Mouse (Mus musculus) WW6 (cell line): ENCODE measurements around the gene Castor1.
A peak's percentile ranks its signal among the peaks of the same experiment; 100 is the strongest.
"Not testable (repeated sequence)": the region's sequence is repeated elsewhere in the genome, so short reads cannot be mapped to it uniquely, and the experiment has no call there.

Experiments used
- DNase-seq: peaks from one replicate; pipeline ENCODE4 v3.0.0-alpha.2; 2013; ENCODE audit warnings: low read depth, low spot score

The Castor1 gene

DNA sequence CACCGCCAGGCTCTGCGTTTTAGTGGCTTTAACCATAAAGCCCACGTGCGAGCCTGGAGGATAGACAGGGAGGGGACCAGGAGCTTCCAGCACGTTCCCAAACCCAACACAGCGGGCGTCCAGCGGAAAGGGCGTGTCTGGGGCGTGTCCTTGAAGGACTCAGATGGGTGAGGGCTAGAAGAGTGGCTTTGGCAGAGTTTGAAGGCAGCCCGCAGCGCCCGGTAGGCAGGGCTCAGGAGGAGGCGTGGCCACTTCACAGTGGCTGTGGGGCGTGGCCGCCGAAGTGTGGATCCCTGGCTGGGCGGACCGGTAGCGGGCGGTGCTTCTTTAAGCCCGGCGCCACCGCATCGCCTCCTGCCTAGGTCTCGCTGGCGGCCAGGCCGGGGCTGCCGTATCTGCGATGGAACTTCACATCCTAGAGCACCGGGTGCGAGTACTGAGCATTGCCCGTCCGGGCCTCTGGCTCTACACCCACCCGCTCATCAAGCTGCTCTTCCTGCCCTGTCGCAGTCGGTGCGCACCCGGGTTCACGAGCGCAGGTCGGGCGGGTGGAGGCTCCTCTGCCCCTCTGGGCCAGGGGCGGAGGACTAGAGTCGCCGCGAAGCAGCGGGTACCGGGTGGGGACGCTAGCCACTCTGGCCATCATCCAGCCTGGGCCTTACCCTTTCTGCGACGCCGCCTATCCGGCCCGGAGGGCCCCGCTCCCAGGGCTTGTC, at the start of gene Castor1:
TSS of gene Castor1 (plus strand) at position 312 of the 716 bp plus-strand sequence.
- DNase-seq = peak; percentile 97

DNA sequence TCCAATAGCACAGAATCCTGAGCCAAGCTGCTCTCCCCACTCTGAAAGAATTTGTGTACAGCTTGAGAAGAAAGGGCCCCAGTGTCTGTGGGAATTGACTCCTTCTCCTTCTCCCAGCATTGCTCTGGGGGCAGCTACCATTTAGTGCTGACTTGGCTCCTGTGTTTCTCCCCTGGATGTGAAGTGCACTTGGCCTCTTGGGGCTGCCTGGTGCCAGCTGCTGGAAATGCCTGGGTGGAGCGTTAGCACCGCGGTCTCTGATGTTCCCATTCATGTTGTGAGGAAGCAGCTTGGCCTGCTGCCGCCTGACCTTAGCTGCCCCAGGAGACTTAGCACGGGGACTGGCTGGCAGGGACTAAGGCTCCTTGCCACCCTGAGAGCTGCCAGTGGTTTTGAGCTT, 43.4 kb upstream of the Castor1 start:
- no peak for DNase-seq

DNA sequence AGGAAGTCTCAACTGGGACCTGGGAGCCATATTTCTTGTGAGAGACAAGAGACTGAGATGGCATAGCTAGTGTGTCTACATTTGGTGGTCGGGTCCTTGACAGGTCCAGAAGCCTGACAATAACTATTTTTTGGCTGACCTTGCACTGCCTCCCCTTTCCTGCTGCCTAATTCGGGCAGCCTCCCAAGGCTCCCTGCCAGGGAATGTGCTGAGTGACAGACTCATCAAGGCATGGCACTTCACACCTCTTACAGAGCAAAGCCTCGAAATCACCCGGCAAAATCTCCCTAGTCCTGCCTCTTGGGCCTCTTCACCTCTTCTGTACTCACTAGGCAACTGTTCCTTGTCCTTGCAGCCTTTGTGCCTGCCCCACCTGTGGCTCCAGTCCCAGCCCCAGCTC, 40.3 kb upstream of the Castor1 start:
- no peak for DNase-seq

DNA sequence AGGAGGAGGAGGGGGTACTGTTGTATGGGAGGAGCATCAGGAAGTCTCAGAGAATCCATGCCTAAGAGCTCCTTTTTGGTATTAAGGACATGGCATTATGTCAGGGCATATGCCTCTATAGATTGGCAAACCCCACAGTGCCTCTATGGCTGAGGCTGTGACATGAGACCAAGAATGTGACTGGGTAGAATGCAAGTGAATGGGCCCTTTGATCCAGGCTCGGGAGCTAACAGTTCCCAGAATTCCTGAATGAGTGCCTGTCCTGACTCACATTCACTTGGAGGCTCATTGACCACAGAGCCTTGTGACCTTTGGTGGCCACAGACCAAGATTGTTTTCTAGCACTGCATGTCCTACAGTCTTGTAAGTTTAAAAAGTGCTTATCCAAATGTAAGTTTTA, 36.0 kb upstream of the Castor1 start:
- DNase-seq = no peak

DNA sequence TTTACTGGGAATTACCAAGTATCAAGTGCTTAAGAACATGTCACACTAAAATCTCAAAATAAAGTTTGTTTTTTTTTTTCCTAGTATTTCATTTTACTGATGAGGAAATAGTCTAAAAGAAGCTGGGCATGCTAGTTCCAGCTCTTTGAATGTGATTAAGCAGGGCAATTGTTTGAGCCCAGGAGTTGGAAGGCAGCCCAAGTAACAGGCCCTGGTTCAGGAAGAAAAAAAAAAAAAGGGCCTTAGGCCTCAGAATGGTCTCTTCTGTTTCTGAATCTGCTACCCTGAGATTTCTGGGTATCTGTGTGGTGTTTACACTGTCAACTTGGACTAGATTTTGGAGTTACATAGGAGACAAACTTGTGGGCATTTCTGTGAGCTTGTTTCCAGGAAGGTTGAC, 34.5 kb upstream of the Castor1 start:
- no peak for DNase-seq

DNA sequence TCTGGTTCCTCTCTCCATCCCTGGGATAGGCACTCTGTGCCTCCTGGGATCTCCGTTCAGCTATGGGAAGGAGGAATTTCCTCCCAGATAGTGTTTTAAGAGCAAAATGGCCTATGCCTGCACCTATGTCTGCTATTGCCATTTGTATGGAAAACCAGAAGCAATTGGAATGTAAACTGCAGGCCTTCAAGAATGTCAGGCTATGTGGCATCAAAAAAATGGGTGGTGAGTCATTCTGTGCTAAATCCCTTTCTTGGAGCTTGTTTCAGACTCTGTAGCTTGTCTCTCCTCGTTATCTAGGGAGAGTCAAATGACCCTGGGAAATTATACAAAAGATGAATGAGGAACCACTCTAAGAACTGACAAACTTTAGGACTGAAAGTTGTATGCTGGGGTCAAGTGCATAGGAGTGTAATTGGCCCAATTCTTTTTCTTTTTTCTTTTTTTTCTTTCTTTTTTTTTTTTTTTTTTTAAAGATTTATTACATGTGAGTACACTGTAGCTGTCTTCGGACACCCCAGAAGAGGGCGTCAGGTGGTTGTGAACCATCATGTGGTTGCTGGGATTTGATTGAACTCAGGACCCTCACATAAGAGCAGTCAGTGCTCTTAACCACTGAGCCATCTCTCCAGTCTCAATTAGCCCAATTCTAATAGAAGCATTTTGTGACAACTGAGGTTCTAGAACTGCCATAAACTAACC, 33.6 kb upstream of the Castor1 start:
- no peak for DNase-seq

DNA sequence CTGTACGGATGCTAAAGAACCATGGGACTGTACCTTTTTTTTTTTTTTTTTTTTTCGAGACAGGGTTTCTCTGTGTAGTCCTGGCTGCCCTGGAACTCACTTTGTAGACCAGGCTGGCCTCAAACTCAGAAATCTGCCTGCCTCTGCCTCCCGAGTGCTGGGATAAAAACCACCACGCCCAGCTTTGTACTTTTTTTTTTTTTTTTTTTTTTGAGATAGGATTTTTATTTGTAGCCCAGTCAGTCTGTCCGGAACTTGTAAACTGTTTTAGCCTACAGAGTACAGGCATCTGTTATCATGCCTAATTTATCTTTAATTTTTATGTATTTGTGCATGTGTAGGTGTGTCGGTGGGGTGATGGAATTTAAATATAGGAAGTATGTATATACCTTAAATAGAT, 32.5 kb upstream of the Castor1 start:
- not testable (repeated sequence) for DNase-seq

DNA sequence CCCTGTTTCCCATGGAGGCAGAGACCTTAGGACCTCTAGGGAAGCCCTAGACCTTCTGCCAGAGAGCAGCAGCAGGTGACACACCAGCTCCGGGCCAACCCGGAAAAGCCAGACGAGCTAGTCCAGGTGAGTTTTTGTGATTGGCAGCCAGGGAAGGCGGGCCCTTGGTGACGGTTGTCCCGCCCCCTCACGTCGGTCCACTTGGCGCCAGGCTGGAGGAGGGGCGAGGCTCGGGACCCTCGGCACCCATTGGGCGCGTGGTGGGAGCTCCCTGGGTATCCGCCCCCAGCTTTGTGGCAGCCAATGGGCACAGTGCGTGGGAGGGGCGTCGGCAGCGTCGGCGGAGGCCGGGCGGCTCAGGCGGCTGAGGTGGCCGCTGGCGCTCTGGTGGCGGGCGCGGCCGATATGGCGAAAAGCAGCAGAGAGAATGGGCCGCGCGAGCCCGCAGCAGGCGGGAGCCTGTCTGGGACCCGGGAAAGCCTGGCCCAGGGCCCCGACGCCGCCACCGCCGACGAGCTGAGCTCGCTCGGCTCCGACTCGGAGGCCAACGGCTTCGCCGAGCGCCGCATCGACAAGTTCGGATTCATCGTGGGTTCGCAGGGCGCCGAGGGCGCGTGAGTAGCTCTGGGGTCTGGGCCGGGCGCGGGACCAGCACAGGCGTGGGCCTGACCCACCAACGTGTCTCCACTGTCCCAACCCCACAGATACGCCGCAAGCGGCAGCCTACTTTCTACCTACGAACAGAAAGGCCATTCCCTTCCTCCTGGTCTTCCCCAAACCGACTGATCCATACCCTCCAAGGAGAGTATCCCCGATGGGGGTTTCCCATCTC, 31.3 kb upstream of the Castor1 start, which contains the start of gene Tbc1d10a:
TSS of gene Tbc1d10a (plus strand) at position 304 of the 832 bp plus-strand sequence.
- peak; percentile 100 for DNase-seq

DNA sequence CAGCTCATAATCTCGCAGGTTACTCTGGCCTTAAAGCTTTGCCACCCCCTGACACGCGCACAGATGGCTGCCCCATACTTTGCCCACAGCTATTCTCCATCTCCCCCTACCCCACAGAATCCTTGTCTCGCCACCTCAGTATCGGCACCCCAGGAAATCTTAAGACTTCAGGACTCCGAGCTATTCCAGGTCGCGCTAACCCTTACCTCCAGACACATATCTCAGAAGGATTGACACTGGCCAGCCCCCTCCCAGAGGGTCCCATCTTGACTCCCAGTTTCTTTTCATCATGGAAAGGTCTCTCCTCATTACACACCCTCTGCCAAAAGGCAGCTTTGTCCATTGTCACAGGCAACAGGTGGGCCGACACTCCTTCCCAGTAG, 30.7 kb upstream of the Castor1 start:
- DNase-seq = no peak

DNA sequence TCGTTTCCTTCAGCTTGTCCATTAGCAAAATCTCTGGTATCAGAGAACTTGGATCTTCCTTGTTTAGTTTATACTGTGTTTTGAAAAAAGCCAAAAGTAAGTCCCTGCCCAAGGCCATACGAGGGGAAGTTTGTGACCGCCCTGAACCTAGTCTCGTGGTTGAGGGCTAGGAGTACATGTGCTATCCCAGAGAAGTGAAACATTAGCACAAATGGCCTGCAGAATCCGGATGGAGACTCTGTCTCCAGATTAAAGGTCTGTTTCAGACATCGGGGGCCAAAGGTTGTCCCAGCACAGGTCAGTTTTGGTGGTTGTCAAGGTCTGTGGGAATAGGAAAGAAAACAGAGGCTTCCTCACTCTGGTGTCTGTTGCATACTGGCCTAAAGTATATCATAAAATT, 28.8 kb upstream of the Castor1 start:
- no peak for DNase-seq

DNA sequence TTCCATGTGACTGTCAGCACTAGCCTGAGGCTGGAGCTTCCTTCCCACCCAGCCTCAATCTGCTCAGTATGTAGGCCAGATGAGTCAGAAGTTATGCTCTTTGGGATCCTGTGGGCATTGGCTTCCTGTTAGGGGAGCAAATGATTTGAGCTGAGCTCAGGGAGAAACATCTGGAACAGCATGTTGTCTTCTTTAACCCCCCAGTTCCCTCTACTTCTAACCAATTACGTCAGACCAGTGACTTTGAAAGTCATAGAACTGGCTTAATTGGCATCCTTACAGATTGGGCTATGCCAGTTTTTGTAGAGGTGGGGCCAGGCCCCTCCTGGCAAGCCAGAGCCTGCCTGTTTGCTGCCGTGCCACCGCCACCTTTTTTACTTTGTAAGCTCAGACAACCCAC, 27.3 kb upstream of the Castor1 start:
- DNase-seq = no peak

DNA sequence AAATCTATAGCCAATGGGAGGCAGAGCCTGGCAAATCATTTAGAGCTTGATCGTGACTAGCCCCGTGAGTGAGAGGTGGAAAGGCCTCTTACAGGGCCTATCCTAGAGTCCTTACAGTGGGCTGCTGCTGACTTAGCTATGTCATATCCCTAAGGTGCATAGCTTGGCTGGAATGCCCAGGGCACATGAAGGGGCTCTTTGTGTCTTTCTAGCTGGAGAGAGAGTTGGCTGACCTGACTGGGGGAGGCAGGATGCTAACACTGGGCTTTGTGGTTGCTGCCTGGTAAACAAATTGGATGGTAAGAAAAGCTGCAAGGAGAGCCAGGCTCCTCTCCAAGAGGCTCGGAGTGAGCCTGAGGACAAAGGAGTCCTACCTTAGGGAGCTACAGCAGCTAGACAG, 25.3 kb upstream of the Castor1 start:
- no peak for DNase-seq

DNA sequence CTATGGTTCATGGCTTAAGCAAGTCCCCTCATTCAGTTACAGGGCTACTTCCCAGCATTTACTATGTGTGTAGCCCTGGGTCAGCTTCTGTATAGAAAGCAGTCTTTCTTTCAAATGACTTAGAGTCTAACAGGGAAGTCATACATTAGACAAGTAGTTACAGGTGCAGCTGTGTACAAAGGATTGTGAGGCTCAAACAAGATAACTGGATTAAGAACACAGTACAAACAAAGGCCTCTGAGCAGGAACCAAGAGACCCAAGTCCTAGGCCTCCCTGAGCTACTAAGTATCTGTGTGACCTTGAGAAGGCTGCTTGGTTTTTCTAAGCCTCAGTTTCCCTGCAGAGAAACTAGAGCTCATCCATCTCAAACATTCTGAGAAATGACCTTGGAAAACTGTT, 24.6 kb upstream of the Castor1 start:
- DNase-seq = no peak

DNA sequence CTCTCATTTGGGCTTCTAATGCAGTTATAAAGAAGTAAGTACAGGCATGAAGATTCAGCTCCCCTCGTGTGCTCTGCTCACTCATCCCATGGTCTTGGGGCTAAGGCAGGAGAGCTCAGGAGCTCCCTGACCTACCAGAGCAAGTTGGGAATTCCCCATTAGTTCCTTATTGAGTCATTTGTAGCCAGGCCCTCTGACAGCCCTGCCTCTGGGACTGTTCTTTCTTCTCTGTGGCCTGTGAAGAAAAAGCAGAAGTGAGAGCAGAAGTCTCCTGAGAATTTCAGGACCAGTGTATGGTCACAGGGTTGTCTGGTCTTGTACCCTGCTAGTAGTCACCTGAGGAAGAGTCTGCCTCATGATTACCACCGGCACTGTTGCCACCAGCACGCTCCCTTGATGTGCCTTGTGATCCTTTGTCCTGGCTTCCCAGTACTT, 22.4 kb upstream of the Castor1 start:
- DNase-seq = no peak

DNA sequence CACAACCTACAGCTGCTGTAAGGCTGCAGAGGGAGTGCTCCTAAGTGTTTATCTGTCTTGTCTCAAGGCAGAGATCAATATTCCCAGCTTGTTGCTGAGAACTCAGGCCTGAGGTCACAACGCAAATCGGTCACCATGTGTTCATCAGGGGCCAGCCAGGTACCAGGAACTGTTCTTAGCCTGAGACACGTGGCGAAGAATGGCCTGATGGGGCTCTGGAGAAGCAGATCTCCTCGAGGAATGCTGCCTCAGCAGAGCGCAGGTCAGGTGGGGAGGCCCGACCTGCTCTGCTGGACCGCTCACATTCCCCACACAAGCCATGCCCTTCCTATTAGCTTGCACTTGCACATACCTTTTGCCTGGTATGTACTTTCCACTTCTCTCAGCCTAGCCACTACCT, 21.4 kb upstream of the Castor1 start:
- DNase-seq = no peak

DNA sequence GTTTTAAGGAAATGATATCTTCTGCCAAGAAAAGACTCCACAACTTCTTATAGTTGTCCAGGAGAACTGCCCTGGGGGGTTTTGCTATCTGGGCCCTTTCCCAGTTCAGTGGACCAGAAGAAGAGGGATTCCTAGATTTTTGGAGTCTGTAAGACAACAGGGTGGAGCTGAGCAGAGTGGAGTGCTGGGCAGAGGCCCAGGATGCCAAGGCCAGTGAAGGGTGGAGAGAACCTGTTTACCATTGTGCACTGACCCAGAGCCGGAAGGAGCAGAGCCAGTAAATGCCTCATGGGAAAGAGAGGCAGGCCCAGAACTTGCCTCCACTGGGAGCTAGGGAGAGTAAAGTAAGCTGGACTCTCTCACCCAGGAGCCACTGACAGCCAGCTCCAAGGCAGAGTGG, 20.3 kb upstream of the Castor1 start:
- no peak for DNase-seq

DNA sequence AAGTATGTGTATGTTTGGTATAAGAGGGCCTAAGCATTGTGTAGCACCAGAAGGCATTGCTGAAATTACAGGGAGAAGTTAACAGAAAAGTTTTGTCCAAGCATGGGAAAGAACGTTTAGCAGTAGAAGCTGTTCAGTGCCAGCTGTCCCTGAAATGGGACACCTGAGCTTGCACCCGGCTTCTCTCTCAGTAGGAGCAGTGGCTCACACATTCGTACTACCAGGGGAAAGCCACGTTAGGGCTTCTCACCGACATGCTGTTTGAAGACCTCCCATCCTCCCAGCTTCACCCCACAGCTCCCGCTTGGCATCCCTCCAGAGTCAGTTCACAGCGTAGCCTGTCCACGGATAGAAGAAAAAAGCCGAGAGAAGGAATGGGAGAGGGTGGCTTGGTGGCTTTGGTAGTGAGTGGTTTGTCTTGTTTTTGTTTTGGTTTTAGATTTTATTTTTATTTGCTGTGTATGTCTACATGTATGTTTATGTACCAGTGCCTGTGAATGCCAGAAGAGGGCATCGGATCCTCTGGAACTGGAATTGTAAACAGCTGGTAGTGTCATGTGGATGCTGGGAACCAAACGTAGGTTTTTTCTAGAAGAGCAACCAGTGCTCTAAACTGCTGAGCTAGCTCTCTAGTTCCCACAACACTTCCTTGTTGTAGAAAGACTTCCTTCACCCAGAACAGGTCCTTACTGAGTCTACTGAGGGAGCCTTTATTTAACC, 15.9 kb upstream of the Castor1 start:
- no peak for DNase-seq

DNA sequence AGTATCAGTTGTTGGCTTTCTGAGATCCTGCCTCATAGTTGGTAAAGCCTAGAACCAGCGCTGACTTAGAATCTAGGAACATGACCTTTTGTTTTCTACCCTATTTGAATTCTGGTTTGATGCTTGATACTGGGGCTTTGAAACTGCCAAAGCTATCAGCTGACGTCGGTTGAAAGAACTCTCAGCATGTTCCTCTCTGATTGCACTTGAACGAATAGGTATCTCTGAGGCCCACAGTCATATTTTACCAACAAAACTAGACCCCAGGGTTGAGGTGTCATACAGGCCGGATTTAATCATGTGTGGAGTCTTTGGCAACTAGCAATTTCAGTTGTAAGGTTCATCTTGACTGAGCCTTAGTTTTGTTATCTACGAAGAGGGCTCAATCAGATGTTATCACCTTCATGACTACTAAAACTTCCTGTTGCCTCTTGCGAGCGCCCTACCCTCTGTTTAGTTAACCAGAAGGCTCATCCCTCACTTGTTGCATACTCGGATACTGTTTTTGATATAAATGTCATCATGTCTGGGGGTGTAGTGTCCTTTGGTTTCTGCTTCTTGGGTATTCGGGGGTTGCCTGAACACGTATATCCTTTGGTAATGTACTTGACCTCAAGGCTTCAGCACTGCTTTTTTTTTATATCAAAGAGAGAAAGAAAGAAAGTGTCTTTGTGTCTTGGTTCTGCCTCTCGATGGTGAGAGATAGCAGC, 14.9 kb upstream of the Castor1 start:
- DNase-seq = no peak

DNA sequence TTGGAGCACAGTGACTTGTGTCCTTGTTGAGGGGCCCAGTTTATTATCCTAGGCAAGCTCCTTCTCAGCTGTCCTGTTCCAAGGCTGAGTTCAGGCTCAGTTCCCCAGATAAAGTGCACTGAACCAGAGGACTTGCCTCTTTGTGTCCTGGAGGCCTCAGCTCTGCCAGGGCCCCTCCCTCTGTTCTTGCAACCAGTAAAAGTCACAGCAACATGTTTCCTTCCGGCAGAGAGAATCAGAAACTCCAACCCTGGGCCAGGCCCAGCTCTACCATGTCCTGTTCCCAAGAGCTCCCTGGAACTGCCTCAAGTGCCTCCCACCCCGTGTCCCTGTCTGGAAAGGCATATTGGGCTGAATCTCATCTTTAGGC, 14.3 kb upstream of the Castor1 start:
- no peak for DNase-seq

DNA sequence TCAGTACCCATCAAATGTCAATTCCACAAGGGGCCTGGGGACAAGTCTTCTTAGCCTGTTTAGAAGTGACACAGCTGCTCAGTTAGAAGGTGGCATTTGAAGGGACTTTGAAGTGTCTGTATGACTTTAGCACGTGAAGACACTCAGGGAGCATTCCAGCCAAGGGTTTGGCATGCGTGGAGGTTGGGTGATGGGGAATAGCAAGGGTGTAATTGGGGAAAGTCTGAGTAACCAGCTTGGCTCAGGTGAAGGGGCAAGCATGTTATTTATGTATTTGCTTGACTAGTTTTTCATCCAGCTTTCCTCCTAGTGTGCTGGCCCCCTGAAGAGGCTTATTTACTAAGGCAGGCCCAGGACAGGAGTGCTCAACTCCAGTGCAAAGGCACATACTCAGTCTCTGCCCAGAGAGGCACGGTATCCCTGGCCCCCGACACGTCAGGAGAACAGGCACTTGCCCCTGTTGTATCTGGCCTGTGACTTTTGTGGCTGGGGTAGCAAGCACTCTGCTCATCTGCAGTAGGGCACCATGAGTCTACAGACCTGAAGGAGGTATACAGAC, 12.8 kb upstream of the Castor1 start:
- DNase-seq = no peak

DNA sequence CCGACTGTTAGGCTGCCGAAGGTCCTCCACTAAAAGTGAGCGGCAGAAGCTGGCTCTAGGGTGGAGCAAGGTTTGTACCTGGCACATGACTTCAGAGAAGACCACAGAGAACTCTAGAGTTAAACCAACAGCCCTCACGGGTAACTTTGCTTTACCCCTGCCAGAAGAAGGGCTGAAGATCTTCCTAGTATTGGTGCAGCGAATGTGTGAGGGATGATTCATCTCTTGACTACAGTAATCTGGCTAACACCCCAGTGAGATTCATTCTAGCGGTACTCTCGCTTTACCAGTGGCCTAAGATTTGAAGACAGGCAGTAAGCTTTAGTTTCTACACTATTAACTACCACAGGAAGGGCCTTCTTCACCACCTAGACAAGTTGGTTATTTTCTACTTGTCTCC, 12.1 kb upstream of the Castor1 start:
- DNase-seq = no peak
